Mouse (Mus musculus): ENCODE results near the gene Mrpl49. TPM values are rescaled to one million over a fixed set of nuclear protein-coding genes. Genes with fewer than 3 reads are reported as not detected.

The Mrpl49 gene
- polyA plus RNA-seq, 1 experiment from 2014 or later = 66.8 TPM

GRCm38 (mm10) chr19:6082156-6082555, 24.6 kb upstream of the Mrpl49 start, which contains the start of gene Gm28374:
Gene Gm28374 (minus strand): TSS chr19:6082256.
- ATAC-seq (ENCODE audit: insufficient number of reproducible peaks, low FRiP score, low TSS enrichment, low read depth) = no peak
- Histone ChIP-seq H3K4me2 (replicated peaks) (no peak within 1 kb of the TSS), H3K4me3 (replicated peaks) (peak within 1 kb of the TSS; percentile 15; the same call in 1 of the 2 replicates), H3K4me1 (peaks cover 24% of the 10 kb centered on the region), H3K36me3 (peaks cover 35% of the 10 kb centered on the region), H3K9me3 (replicated peaks) (no peaks in the 10 kb centered on the region), H3K9ac (0 out of 2 replicates have a peak within 1 kb of the TSS, but pooled peaks have one; percentile 12), H3K27me3 (no peaks in the 10 kb centered on the region), H3K27ac (replicated peaks) (no peak within 1 kb of the TSS)
- 83% methylated on average over 9 of the region's 9 CpGs for WGBS

- no peak within 1 kb of the TSS for H3K4me2 ChIP-seq (replicated peaks)
- 92% methylated on average over 12 of the region's 12 CpGs for WGBS
- H3K27me3 ChIP-seq = no peaks in the 10 kb centered on the region
- H3K4me1 ChIP-seq = peaks cover 24% of the 10 kb centered on the region
- H3K9me3 ChIP-seq (replicated peaks) = no peaks in the 10 kb centered on the region
- no peak for ATAC-seq (ENCODE audit: insufficient number of reproducible peaks, low FRiP score, low TSS enrichment, low read depth)
- H3K4me3 ChIP-seq (replicated peaks) = no peak within 1 kb of the TSS
- H3K36me3 ChIP-seq = peaks cover 34% of the 10 kb centered on the region
- H3K9ac ChIP-seq = no peak within 1 kb of the TSS
- no peak within 1 kb of the TSS for H3K27ac ChIP-seq (replicated peaks)
Observed at GRCm38 (mm10) chr19:6079983-6080480, 22.4 kb upstream of the Mrpl49 start, which contains the start of gene Tmem262. Gene Tmem262 (plus strand): TSS chr19:6080033.

- H3K9ac ChIP-seq = peak within 1 kb of the TSS; percentile 80
- no peaks in the 10 kb centered on the region for H3K9me3 ChIP-seq (replicated peaks)
- H3K27ac ChIP-seq (replicated peaks) = peak within 1 kb of the TSS; percentile 89
- peaks cover 13% of the 10 kb centered on the region for H3K4me1 ChIP-seq
- peak within 1 kb of the TSS; percentile 91 for H3K4me3 ChIP-seq (replicated peaks)
- ATAC-seq (ENCODE audit: insufficient number of reproducible peaks, low FRiP score, low TSS enrichment, low read depth) = peak; percentile 84
- H3K27me3 ChIP-seq = no peaks in the 10 kb centered on the region
- under 1% methylated on average over 33 of the region's 33 CpGs for WGBS
- peak within 1 kb of the TSS; percentile 88 for H3K4me2 ChIP-seq (replicated peaks)
- H3K36me3 ChIP-seq = peaks cover 41% of the 10 kb centered on the region
Observed at GRCm38 (mm10) chr19:6076564-6077393, 19.2 kb upstream of the Mrpl49 start, which contains the start of gene Vps51. Gene Vps51 (minus strand): TSS chr19:6077231.

- no peak overlapping the region for H3K4me3 ChIP-seq (replicated peaks)
- H3K4me1 ChIP-seq = peaks cover 13% of the 10 kb centered on the region
- no peaks in the 10 kb centered on the region for H3K27me3 ChIP-seq
- H3K9me3 ChIP-seq (replicated peaks) = no peaks in the 10 kb centered on the region
- peaks cover 47% of the 10 kb centered on the region for H3K36me3 ChIP-seq
- WGBS = 84% methylated on average over 5 of the region's 5 CpGs
- H3K27ac ChIP-seq (replicated peaks) = no peak overlapping the region
- H3K9ac ChIP-seq = no peak overlapping the region
- ATAC-seq (ENCODE audit: insufficient number of reproducible peaks, low FRiP score, low TSS enrichment, low read depth) = no peak
- no peak overlapping the region for H3K4me2 ChIP-seq (replicated peaks)
Observed at GRCm38 (mm10) chr19:6073889-6074288, 16.3 kb upstream of the Mrpl49 start.

GRCm38 (mm10) chr19:6071261-6071660, 13.7 kb upstream of the Mrpl49 start:
- no peaks in the 10 kb centered on the region for H3K27me3 ChIP-seq
- no peak overlapping the region for H3K4me2 ChIP-seq (replicated peaks)
- peaks cover 52% of the 10 kb centered on the region for H3K36me3 ChIP-seq
- H3K27ac ChIP-seq (replicated peaks) = no peak overlapping the region
- 93% methylated on average over 19 of the region's 19 CpGs for WGBS
- peaks cover 29% of the 10 kb centered on the region for H3K4me1 ChIP-seq
- no peak overlapping the region for H3K9ac ChIP-seq
- no peak for ATAC-seq (ENCODE audit: insufficient number of reproducible peaks, low FRiP score, low TSS enrichment, low read depth)
- no peak overlapping the region for H3K4me3 ChIP-seq (replicated peaks)
- no peaks in the 10 kb centered on the region for H3K9me3 ChIP-seq (replicated peaks)

- 88% methylated on average over 31 of the region's 31 CpGs for WGBS
- peaks cover 52% of the 10 kb centered on the region for H3K36me3 ChIP-seq
- H3K9ac ChIP-seq = no peak overlapping the region
- no peaks in the 10 kb centered on the region for H3K9me3 ChIP-seq (replicated peaks)
- no peak for ATAC-seq (ENCODE audit: insufficient number of reproducible peaks, low FRiP score, low TSS enrichment, low read depth)
- no peaks in the 10 kb centered on the region for H3K27me3 ChIP-seq
- H3K4me2 ChIP-seq (replicated peaks) = no peak overlapping the region
- no peak overlapping the region for H3K4me3 ChIP-seq (replicated peaks)
- H3K4me1 ChIP-seq = peaks cover 26% of the 10 kb centered on the region
- H3K27ac ChIP-seq (replicated peaks) = no peak overlapping the region
Observed at GRCm38 (mm10) chr19:6070571-6071250, 13.1 kb upstream of the Mrpl49 start.

GRCm38 (mm10) chr19:6069851-6070250, 12.3 kb upstream of the Mrpl49 start:
- ATAC-seq (ENCODE audit: insufficient number of reproducible peaks, low FRiP score, low TSS enrichment, low read depth) = no peak
- Histone ChIP-seq H3K9me3 (replicated peaks) (no peaks in the 10 kb centered on the region), H3K27ac (replicated peaks) (no peak overlapping the region), H3K27me3 (no peaks in the 10 kb centered on the region), H3K4me2 (replicated peaks) (no peak overlapping the region), H3K4me3 (replicated peaks) (no peak overlapping the region), H3K36me3 (peaks cover 52% of the 10 kb centered on the region), H3K9ac (no peak overlapping the region), H3K4me1 (peaks cover 23% of the 10 kb centered on the region)
- 87% methylated on average over 10 of the region's 10 CpGs for WGBS

GRCm38 (mm10) chr19:6068951-6069350, 11.4 kb upstream of the Mrpl49 start:
- Histone ChIP-seq H3K4me1 (peaks cover 23% of the 10 kb centered on the region), H3K9me3 (replicated peaks) (no peaks in the 10 kb centered on the region), H3K4me3 (replicated peaks) (no peak overlapping the region), H3K27ac (replicated peaks) (no peak overlapping the region), H3K4me2 (replicated peaks) (no peak overlapping the region), H3K9ac (no peak overlapping the region), H3K27me3 (no peaks in the 10 kb centered on the region), H3K36me3 (peaks cover 48% of the 10 kb centered on the region)
- ATAC-seq (ENCODE audit: insufficient number of reproducible peaks, low FRiP score, low TSS enrichment, low read depth) = no peak
- WGBS = 77% methylated on average over 4 of the region's 4 CpGs

- peak within 1 kb of the TSS; percentile 42 for H3K9ac ChIP-seq
- no peaks in the 10 kb centered on the region for H3K27me3 ChIP-seq
- peaks cover 28% of the 10 kb centered on the region for H3K4me1 ChIP-seq
- peak within 1 kb of the TSS; percentile 76 for H3K27ac ChIP-seq (replicated peaks)
- H3K4me3 ChIP-seq (replicated peaks) = peak within 1 kb of the TSS; percentile 49
- no peaks in the 10 kb centered on the region for H3K9me3 ChIP-seq (replicated peaks)
- H3K4me2 ChIP-seq (replicated peaks) = peak within 1 kb of the TSS; percentile 96
- 10% methylated on average over 33 of the region's 33 CpGs for WGBS
- peaks cover 37% of the 10 kb centered on the region for H3K36me3 ChIP-seq
- peak; percentile 91 for ATAC-seq (ENCODE audit: insufficient number of reproducible peaks, low FRiP score, low TSS enrichment, low read depth)
Observed at GRCm38 (mm10) chr19:6067724-6068415, 10.3 kb upstream of the Mrpl49 start, which contains the start of gene Tm7sf2. Gene Tm7sf2 (minus strand): TSS chr19:6068373.

GRCm38 (mm10) chr19:6067011-6067723, 9.6 kb upstream of the Mrpl49 start:
- Histone ChIP-seq H3K36me3 (peaks cover 32% of the 10 kb centered on the region), H3K27me3 (no peaks in the 10 kb centered on the region), H3K27ac (replicated peaks) (peak overlapping the region; percentile 76), H3K4me2 (replicated peaks) (peak overlapping the region; percentile 96), H3K9ac (peak overlapping the region; percentile 42), H3K4me3 (replicated peaks) (peak overlapping the region; percentile 49), H3K9me3 (replicated peaks) (no peaks in the 10 kb centered on the region), H3K4me1 (peaks cover 35% of the 10 kb centered on the region)
- ATAC-seq (ENCODE audit: insufficient number of reproducible peaks, low FRiP score, low TSS enrichment, low read depth) = peak; percentile 36; the same call in 1 of the 2 replicates
- WGBS = under 1% methylated on average over 30 of the region's 30 CpGs
